Mouse (Mus musculus) cortical plate, adult 2 months (tissue): ENCODE results near the gene Ube2q2.

Experiments
- CTCF ChIP-seq: fragments of 200-500 bp; IDR thresholded peaks from 2 replicates; pipeline ENCODE4 v1.5.1; 2011; ENCODE audit warnings: mild to moderate bottlenecking, control low read depth, low read length; ENCODE audit not compliant: insufficient read depth; ENCODE audit errors: extremely low read depth
- POLR2A ChIP-seq: fragments of 200-500 bp; IDR thresholded peaks from 2 replicates; pipeline ENCODE4 v1.6.1; 2011; ENCODE audit warnings: mild to moderate bottlenecking, low read length, control low read depth; ENCODE audit not compliant: insufficient read depth; ENCODE audit errors: extremely low read depth

DNA sequence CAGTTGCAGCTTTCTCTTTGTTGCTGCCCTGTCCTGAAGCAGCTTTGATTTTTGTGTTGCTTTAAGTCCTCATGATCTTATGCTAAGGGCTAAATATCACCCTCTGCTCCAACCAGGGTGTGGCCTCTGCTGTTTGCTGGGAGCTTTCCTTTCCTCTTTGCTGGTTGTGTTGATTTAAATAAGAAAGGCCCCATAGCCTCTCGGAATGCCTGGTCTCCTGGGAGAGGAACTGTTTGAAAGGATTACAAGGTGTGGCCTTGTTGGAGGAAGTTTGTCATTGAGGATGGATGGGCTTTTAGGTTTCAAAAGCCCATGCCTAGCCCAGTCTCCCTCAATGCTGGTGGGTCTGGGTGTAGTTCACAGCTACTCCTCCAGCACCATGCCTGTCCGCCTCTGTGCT is 67.4 kb downstream of the Ube2q2 start:
- TF ChIP-seq CTCF (no peak), POLR2A (no peak)
